Mouse (Mus musculus): Measurements from ENCODE around the gene Mrpl43. TPM values are rescaled to one million over a fixed set of nuclear protein-coding genes. Genes with fewer than 3 reads are reported as not detected.

The Mrpl43 gene
- total and polyA plus RNA-seq, 3 experiments = 63.5 to 75.1 (median 72.7) TPM

DNA sequence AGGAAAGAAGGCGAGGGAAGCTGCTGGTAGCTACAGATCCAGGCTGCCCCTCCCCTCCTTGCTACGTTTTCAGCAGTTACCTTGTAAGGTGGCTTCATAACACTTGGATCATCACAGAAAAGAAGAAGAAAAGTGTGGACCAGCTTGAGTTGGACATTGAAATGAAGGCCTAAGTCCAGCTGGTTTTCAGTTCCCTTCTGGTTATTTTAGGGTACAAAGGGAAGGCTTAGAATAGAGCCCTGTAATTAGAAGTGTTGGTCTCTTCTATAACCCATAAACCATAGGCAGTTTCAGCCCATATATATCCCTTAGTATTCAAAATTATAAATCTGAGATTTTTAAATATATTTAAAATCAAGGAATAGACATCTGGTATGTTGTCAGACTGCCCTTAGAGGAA, 25.5 kb downstream of the Mrpl43 start:
- Histone ChIP-seq H3K27me3 (replicated peaks) (no peaks in the 10 kb centered on the region), H3K27ac (ENCODE audit: insufficient read depth, low read depth) (peak overlapping the region; percentile 62), H3K9me3 (replicated peaks; ENCODE audit: low read length) (no peaks in the 10 kb centered on the region), H3K4me3 (replicated peaks in 1 of 3; ENCODE audit: low read depth in 2 of 3, low read length in 2 of 3, poor library complexity in 1 of 3) (peak overlapping the region in 1 of 3 experiments; percentile 8), H3K36me3 (replicated peaks in 1 of 2; ENCODE audit: control insufficient read depth in 1 of 2, insufficient read depth in 1 of 2, low read length in 1 of 2) (peaks cover 31 to 60% of the 10 kb centered on the region in 2 experiments), H3K9ac (ENCODE audit: insufficient read depth, low read depth) (no peak overlapping the region), H3K4me2 (ENCODE audit: insufficient read depth, low read depth, poor library complexity, severe bottlenecking) (peak overlapping the region; percentile 5; the same call in 1 of the 2 replicates), H3K4me1 (ENCODE audit: control insufficient read depth in 1 of 2, insufficient read depth in 2 of 2) (peaks cover 11 to 71% of the 10 kb centered on the region in 2 experiments), H3K79me2 (replicated peaks; ENCODE audit: control insufficient read depth, extremely low read depth, insufficient read depth, poor library complexity, severe bottlenecking) (no peaks in the 10 kb centered on the region)
- DNase-seq (ENCODE audit: extremely low read depth) = no peak
- in situ Hi-C loops (cut with MboI; ENCODE audit: low pct_ligation_motif_present, low pct_unique_long_range_greater_than_20kb, low sequenced_read_pairs) = no loop called here
- TF ChIP-seq MEF2A (IDR thresholded peaks at IDR 0.05; ENCODE audit: borderline replicate concordance, low read depth, low read length) = peak; percentile 89
- TF ChIP-seq TCF12 (IDR thresholded peaks at IDR 0.05; ENCODE audit: low read depth, low read length) = no peak
- TF ChIP-seq JUN (IDR thresholded peaks at IDR 0.05; ENCODE audit: insufficient read depth, low read depth, low read length) = no peak
- peak; percentile 60 for TF ChIP-seq EP300 (IDR thresholded peaks at IDR 0.05; ENCODE audit: low read length)
- TF ChIP-seq CTCF (conservative IDR thresholded peaks at IDR 0.05 in 1 of 2, IDR thresholded peaks at IDR 0.05 in 1 of 2; ENCODE audit: low read depth in 2 of 2, low read length in 2 of 2) = no peak
- TF ChIP-seq NELFE (IDR thresholded peaks at IDR 0.05; ENCODE audit: low read depth, low read length) = no peak
- TF ChIP-seq SMC3 (IDR thresholded peaks at IDR 0.05; ENCODE audit: low read depth, low read length) = no peak
- TF ChIP-seq MYC (IDR thresholded peaks at IDR 0.05; ENCODE audit: low read depth, low read length) = no peak
- TF ChIP-seq USF1 (IDR thresholded peaks at IDR 0.05; ENCODE audit: low read depth, low read length) = no peak
- no peak for TF ChIP-seq SIN3A (IDR thresholded peaks at IDR 0.05; ENCODE audit: low read length)
- TF ChIP-seq ZNF384 (IDR thresholded peaks at IDR 0.05; ENCODE audit: low read depth, low read length) = no peak
- no peak for TF ChIP-seq MAX (IDR thresholded peaks at IDR 0.05; ENCODE audit: low read length)
- TF ChIP-seq IRF4 (IDR thresholded peaks at IDR 0.05; ENCODE audit: low read depth, low read length) = peak; percentile 59; the same call in 1 of the 2 replicates
- TF ChIP-seq ELF1 (IDR thresholded peaks at IDR 0.05; ENCODE audit: low read depth, low read length) = no peak
- TF ChIP-seq NRF1 (IDR thresholded peaks at IDR 0.05; ENCODE audit: low read depth, low read length) = no peak
- dilution Hi-C loops (cut with MboI; ENCODE audit: extremely low pct_ligation_motif_present, extremely low pct_unique_long_range_greater_than_20kb, low sequenced_read_pairs) = no loop called here

- Histone ChIP-seq H3K9me3 (replicated peaks; ENCODE audit: low read length) (no peaks in the 10 kb centered on the region), H3K79me2 (replicated peaks; ENCODE audit: control insufficient read depth, extremely low read depth, insufficient read depth, poor library complexity, severe bottlenecking) (no peaks in the 10 kb centered on the region), H3K4me1 (ENCODE audit: control insufficient read depth in 1 of 2, insufficient read depth in 2 of 2) (peaks cover 11 to 52% of the 10 kb centered on the region in 2 experiments), H3K4me3 (replicated peaks in 1 of 3; ENCODE audit: low read depth in 2 of 3, low read length in 2 of 3, poor library complexity in 1 of 3) (no peak overlapping the region), H3K9ac (ENCODE audit: insufficient read depth, low read depth) (no peak overlapping the region), H3K27ac (ENCODE audit: insufficient read depth, low read depth) (peak overlapping the region; percentile 15), H3K4me2 (ENCODE audit: insufficient read depth, low read depth, poor library complexity, severe bottlenecking) (no peak overlapping the region), H3K27me3 (replicated peaks) (no peaks in the 10 kb centered on the region), H3K36me3 (replicated peaks in 1 of 2; ENCODE audit: control insufficient read depth in 1 of 2, insufficient read depth in 1 of 2, low read length in 1 of 2) (peaks cover 61 to 86% of the 10 kb centered on the region in 2 experiments)
- TF ChIP-seq JUN (IDR thresholded peaks at IDR 0.05; ENCODE audit: insufficient read depth, low read depth, low read length) (peak; percentile 40; the same call in 1 of the 2 replicates), MAX (IDR thresholded peaks at IDR 0.05; ENCODE audit: low read length) (no peak), HCFC1 (IDR thresholded peaks at IDR 0.05; ENCODE audit: low read depth, low read length) (no peak), EP300 (IDR thresholded peaks at IDR 0.05; ENCODE audit: low read length) (peak; percentile 43; the same call in 1 of the 2 replicates), USF2 (conservative IDR thresholded peaks at IDR 0.05; ENCODE audit: low read depth, low read length) (no peak), MEF2A (IDR thresholded peaks at IDR 0.05; ENCODE audit: borderline replicate concordance, low read depth, low read length) (peak; percentile 75; the same call in 1 of the 2 replicates), MAZ (IDR thresholded peaks at IDR 0.05; ENCODE audit: low read depth, low read length) (0 out of 2 replicates have a peak, but pooled peaks have one; percentile 26), ETS1 (conservative IDR thresholded peaks at IDR 0.05; ENCODE audit: low read depth, low read length) (peak; percentile 73)
- DNase-seq (ENCODE audit: extremely low read depth) = peak; percentile 51
- dilution Hi-C loops (cut with MboI; ENCODE audit: extremely low pct_ligation_motif_present, extremely low pct_unique_long_range_greater_than_20kb, low sequenced_read_pairs) (no loop called here), in situ Hi-C loops (cut with MboI; ENCODE audit: low pct_ligation_motif_present, low pct_unique_long_range_greater_than_20kb, low sequenced_read_pairs) (no loop called here)
These were observed 29.1 kb downstream of the Mrpl43 start for GRCm38 (mm10) chr19:44977148-44977547.

All from CH12.LX (cell line).